Mouse (Mus musculus): Measurements from ENCODE around the gene Stk32c. TPM values are rescaled to one million over a fixed set of nuclear protein-coding genes. Genes with fewer than 3 reads are reported as not detected.
A peak's percentile ranks its signal among the peaks of the same experiment; 100 is the strongest.

Gene Stk32c
- polyA plus RNA-seq (2012; rRNA removed) = 140 and 154 TPM in 2 replicates

DNA sequence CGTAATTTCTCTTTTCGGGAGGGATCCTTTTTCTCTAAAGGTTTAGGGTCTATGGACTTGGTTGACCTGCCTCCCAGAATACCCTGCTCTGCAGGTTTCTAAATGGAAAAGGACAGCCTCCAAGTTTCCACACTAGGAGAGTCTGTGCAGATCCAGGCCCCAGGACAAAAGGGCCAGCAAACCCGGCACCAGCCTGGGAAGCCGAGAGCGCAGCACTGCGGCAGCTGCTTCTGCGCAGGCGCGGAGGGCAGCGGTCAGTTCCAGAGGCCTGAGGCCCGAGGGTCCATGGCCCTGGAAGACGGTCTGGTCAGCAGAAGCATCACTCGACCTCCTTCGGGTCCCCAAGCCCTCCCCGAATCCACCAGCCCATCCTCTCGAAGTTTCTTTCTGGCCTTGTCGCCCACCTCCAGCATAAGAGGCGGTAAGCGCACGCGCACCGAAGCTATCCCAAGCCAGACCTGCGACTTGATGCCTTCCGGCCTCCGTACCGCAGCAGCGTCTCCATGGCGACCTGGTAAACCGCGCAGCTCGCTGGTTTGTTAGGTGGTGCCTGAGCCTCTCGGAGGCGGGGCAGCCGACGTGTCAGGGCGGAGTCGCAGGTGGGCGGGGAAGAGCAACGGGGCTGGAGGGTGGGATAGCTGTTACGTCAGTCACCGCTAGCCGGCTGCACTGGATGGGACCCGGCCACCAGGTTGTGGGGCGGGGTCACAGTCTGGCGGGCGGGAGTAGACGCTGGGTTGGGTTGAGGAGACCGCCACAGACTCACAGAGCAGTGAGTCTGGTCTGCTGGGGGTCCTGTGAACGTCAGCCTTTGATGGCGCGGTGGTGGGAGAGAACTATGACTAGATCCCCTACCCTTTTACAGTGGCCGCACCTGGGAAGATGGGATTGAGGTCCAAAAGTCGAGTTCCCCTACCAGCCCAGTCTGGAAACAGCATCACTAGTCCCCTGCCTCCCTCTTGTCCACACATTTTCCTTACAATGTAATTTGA, at the start of gene Stk32c, which contains the start of gene Lrrc27:
Stk32c (minus strand) TSS at position 554 of the 992 bp plus-strand sequence.
Lrrc27 (plus strand) TSS at position 235 of the 992 bp plus-strand sequence.
- peak; percentile 69; the same call in 1 of the 2 replicates for TF ChIP-seq POLR2A (IDR thresholded peaks at IDR 0.05; ENCODE audit: extremely low read depth, insufficient read depth, low read length)
- no peak for TF ChIP-seq CTCF (IDR thresholded peaks at IDR 0.05; ENCODE audit: extremely low read depth, insufficient read depth, low read length)
- Histone ChIP-seq H3K4me1 (ENCODE audit: control insufficient read depth, insufficient read depth, low read length) (no peaks in the 10 kb centered on the region), H3K4me3 (ENCODE audit: insufficient read depth, low read length) (peak within 1 kb of the TSS; percentile 48), H3K27ac (ENCODE audit: insufficient read depth, low read length) (peak within 1 kb of the TSS; percentile 69)

GRCm38 (mm10) chr7:139257752-139258542, 44.8 kb upstream of the Stk32c start:
- H3K4me3 ChIP-seq (ENCODE audit: insufficient read depth, low read length) = no peak overlapping the region
- H3K27ac ChIP-seq (ENCODE audit: insufficient read depth, low read length) = no peak overlapping the region
- no peaks in the 10 kb centered on the region for H3K4me1 ChIP-seq (ENCODE audit: control insufficient read depth, insufficient read depth, low read length)
- TF ChIP-seq CTCF (IDR thresholded peaks at IDR 0.05; ENCODE audit: extremely low read depth, insufficient read depth, low read length) (no peak), POLR2A (IDR thresholded peaks at IDR 0.05; ENCODE audit: extremely low read depth, insufficient read depth, low read length) (no peak)

DNA sequence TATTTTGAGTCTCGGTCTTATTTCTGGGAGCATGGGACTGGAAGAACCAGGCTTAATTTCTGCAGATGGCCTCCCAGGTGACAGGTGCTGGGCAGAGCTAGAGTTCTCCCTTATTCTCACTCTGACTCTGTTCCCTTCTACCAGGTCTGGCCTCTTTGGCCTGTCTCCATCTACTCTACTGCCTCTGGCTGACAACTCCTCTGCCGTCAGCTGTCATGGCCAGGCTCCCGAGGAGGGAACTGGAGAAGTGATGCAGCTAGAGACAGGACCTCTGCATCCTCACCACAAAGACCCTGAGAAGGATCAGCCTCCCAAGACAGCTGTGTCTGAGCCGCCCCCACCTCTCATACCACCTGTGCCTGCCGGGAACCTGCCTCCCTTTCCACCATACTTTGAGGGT, 41.5 kb upstream of the Stk32c start:
- TF ChIP-seq POLR2A (IDR thresholded peaks at IDR 0.05; ENCODE audit: extremely low read depth, insufficient read depth, low read length) (no peak), CTCF (IDR thresholded peaks at IDR 0.05; ENCODE audit: extremely low read depth, insufficient read depth, low read length) (no peak)
- Histone ChIP-seq H3K27ac (ENCODE audit: insufficient read depth, low read length) (no peak overlapping the region), H3K4me3 (ENCODE audit: insufficient read depth, low read length) (no peak overlapping the region), H3K4me1 (ENCODE audit: control insufficient read depth, insufficient read depth, low read length) (no peaks in the 10 kb centered on the region)

GRCm38 (mm10) chr7:139253462-139253861, 40.4 kb upstream of the Stk32c start:
- Histone ChIP-seq H3K4me3 (ENCODE audit: insufficient read depth, low read length) (no peak overlapping the region), H3K4me1 (ENCODE audit: control insufficient read depth, insufficient read depth, low read length) (no peaks in the 10 kb centered on the region), H3K27ac (ENCODE audit: insufficient read depth, low read length) (no peak overlapping the region)
- TF ChIP-seq POLR2A (IDR thresholded peaks at IDR 0.05; ENCODE audit: extremely low read depth, insufficient read depth, low read length) (no peak), CTCF (IDR thresholded peaks at IDR 0.05; ENCODE audit: extremely low read depth, insufficient read depth, low read length) (no peak)

DNA sequence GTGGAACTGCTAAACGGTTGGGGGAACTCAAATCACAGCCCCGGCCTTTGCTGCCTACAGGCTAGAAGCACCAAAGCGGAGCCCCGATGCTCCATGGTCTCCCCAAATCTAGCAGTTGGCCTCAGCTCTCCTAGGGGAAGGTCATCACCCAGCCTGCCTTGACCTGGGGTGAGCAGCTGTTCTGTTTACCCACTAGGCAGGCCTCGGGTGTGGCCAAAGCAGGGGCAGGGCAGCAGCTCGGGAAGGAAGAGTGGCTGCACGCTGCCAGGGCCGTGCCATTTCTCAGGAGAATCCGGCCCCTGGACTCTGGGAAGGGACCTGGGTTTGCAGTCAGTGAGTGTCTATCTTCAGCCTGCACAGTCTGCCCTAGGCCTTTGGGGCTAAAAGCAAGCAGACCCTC, 39.9 kb upstream of the Stk32c start:
- Histone ChIP-seq H3K4me3 (ENCODE audit: insufficient read depth, low read length) (no peak overlapping the region), H3K4me1 (ENCODE audit: control insufficient read depth, insufficient read depth, low read length) (no peaks in the 10 kb centered on the region), H3K27ac (ENCODE audit: insufficient read depth, low read length) (no peak overlapping the region)
- no peak for TF ChIP-seq POLR2A (IDR thresholded peaks at IDR 0.05; ENCODE audit: extremely low read depth, insufficient read depth, low read length)
- no peak for TF ChIP-seq CTCF (IDR thresholded peaks at IDR 0.05; ENCODE audit: extremely low read depth, insufficient read depth, low read length)

GRCm38 (mm10) chr7:139252566-139252965, 39.5 kb upstream of the Stk32c start:
- no peak for TF ChIP-seq CTCF (IDR thresholded peaks at IDR 0.05; ENCODE audit: extremely low read depth, insufficient read depth, low read length)
- TF ChIP-seq POLR2A (IDR thresholded peaks at IDR 0.05; ENCODE audit: extremely low read depth, insufficient read depth, low read length) = no peak
- Histone ChIP-seq H3K4me3 (ENCODE audit: insufficient read depth, low read length) (no peak overlapping the region), H3K4me1 (ENCODE audit: control insufficient read depth, insufficient read depth, low read length) (no peaks in the 10 kb centered on the region), H3K27ac (ENCODE audit: insufficient read depth, low read length) (no peak overlapping the region)

DNA sequence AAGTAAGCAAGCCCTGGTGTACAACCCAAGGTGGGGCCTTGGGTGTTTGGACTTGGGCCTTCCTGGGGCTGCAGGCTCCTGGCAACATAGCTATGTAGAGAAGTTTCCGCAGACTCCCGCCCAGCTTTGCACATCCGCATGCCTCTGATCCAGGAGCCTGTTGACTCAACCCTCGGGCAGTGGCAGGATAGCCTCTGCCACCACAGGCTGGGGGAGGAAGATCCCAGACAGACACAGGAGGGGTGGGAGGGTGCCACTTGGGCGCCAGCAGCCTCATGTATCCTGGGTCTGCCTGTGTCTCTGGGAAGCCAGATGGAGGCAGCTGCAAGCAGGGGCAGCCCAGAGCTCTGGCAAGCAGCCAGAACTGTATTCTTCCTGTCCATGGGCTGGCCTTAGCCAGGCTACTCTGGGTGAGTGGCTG, 38.8 kb upstream of the Stk32c start:
- Histone ChIP-seq H3K27ac (ENCODE audit: insufficient read depth, low read length) (no peak overlapping the region), H3K4me3 (ENCODE audit: insufficient read depth, low read length) (no peak overlapping the region), H3K4me1 (ENCODE audit: control insufficient read depth, insufficient read depth, low read length) (peaks cover 3% of the 10 kb centered on the region; the same call in 1 of the 2 replicates)
- TF ChIP-seq CTCF (IDR thresholded peaks at IDR 0.05; ENCODE audit: extremely low read depth, insufficient read depth, low read length) (no peak), POLR2A (IDR thresholded peaks at IDR 0.05; ENCODE audit: extremely low read depth, insufficient read depth, low read length) (no peak)

DNA sequence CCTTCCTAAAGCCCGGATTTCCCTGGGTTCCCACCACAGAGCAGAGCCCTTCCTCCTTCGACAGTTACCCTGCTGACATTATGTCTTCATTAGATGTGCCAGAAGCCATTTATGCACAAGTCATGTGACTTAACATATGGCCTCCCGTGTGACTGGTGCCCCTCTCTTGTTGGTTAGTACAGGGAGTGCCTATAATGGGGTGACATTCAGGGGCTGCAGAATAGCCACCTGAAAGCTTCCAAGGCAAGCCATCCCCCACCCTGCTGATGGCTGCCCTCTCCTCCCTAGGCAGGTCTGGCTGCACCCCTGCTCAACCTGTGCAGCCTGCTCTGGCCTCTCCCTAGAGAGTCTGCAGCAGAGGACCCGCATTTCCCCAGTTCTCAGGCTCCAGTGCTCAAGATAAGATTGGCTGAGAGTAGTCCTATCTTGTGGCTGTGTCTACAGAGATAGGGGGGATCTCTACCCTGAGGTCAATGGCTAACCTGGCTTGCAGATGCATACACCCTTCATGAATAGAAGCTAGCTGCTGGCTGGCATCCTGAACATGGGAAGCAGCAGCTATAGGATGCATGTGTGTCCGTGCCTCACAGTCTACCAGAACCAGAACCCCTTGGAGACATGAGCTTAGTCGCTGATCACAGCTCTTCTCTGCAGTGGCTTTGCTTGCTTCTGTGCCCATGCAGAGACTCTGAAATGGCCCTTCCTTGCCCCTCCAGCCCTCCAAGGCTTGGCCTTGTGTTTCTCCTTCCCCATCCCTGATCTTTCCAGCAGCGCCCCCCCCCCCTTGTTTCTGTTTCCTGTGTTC, 36.5 kb upstream of the Stk32c start:
- Histone ChIP-seq H3K4me1 (ENCODE audit: control insufficient read depth, insufficient read depth, low read length) (peaks cover 3% of the 10 kb centered on the region; the same call in 1 of the 2 replicates), H3K27ac (ENCODE audit: insufficient read depth, low read length) (peak overlapping the region; percentile 25; the same call in 1 of the 2 replicates), H3K4me3 (ENCODE audit: insufficient read depth, low read length) (peak overlapping the region; percentile 66; the same call in 1 of the 2 replicates)
- TF ChIP-seq CTCF (IDR thresholded peaks at IDR 0.05; ENCODE audit: extremely low read depth, insufficient read depth, low read length) (no peak), POLR2A (IDR thresholded peaks at IDR 0.05; ENCODE audit: extremely low read depth, insufficient read depth, low read length) (no peak)
